In genomic region chr9:58823918-58824215, GRCm38 (mm10) we compare ENCODE assay signal across 10 mouse cellular contexts. TPM values are rescaled to one million over a fixed set of nuclear protein-coding genes. Genes with fewer than 3 reads are reported as not detected.
DNase-seq lines count a peak whose midpoint lies in the region; ATAC-seq lines count a peak whose summit lies in the region.
"Had no signal": no experiment of that assay in that cellular context is flagged by ENCODE, and none has a peak within 500 bp of the region (broad histone marks: within the 10 kb centered on the region; RNA-seq: fewer than 3 reads in every experiment).

No protein-coding gene starts in this region.

- peak overlapping the region; percentile 80 for H3K4me3 ChIP-seq in heart, embryonic 10.5 days
- H3K4me3 ChIP-seq in brown adipose tissue, adult 24 weeks (ENCODE audit: insufficient read depth, low read depth, low read length): peak overlapping the region; percentile 64
- peak overlapping the region; percentile 74 for H3K4me3 ChIP-seq in hindbrain, embryonic 11.5 days (ENCODE audit: low read depth, low read length)
- H3K4me3 ChIP-seq in midbrain, embryonic 12.5 days: peak overlapping the region; percentile 82

- WGBS in heart, embryonic 10.5 days: under 1% methylated on average over 34 of the region's 35 CpGs
- 0% methylated on average over 25 of the region's 35 CpGs for WGBS in hindbrain, embryonic 11.5 days
- WGBS in midbrain, embryonic 12.5 days: under 1% methylated on average over 34 of the region's 35 CpGs

- peaks cover 67% of the 10 kb centered on the region for H3K27me3 ChIP-seq in heart, embryonic 10.5 days (ENCODE audit: insufficient read depth, poor library complexity, severe bottlenecking)
- peaks cover 22% of the 10 kb centered on the region for H3K27me3 ChIP-seq in hindbrain, embryonic 11.5 days (ENCODE audit: control insufficient read depth, insufficient read depth, low read length)
- peaks cover 63% of the 10 kb centered on the region for H3K27me3 ChIP-seq in midbrain, embryonic 12.5 days

- peak overlapping the region; percentile 91 for H3K27ac ChIP-seq in heart, embryonic 10.5 days
- no peak overlapping the region for H3K27ac ChIP-seq in brown adipose tissue, adult 24 weeks (replicated peaks; ENCODE audit: low read depth, low read length)
- peak overlapping the region; percentile 92 for H3K27ac ChIP-seq in hindbrain, embryonic 11.5 days (ENCODE audit: low read depth, low read length)
- peak overlapping the region; percentile 93 for H3K27ac ChIP-seq in midbrain, embryonic 12.5 days (replicated peaks)

- DNase-seq in heart, embryonic 10.5 days (ENCODE audit: low spot score): no peak
- DNase-seq in heart, postnatal 10 days: no peak
- peak; percentile 58 for DNase-seq in hindbrain, embryonic 11.5 days (ENCODE audit: low spot score)
- DNase-seq in spleen, postnatal 14 days (ENCODE audit: low spot score in 2 of 2): no peak
- no peak for DNase-seq in frontal cortex, postnatal 10 days (ENCODE audit: low spot score in 2 of 2)
- no peak for DNase-seq in gastrocnemius, postnatal 36 days

- intact Hi-C loops in heart, postnatal 10 days (cut with DNase I): no loop called here
- intact Hi-C loops in gastrocnemius, postnatal 36 days (cut with DNase I): no loop called here

- H3K36me3 ChIP-seq in heart, embryonic 10.5 days: 0 out of 2 replicates have a peak, but pooled peaks cover 6% of the 10 kb centered on the region
- no peaks in the 10 kb centered on the region for H3K36me3 ChIP-seq in hindbrain, embryonic 11.5 days (ENCODE audit: control insufficient read depth, insufficient read depth, low read length)
- H3K36me3 ChIP-seq in midbrain, embryonic 12.5 days: no peaks in the 10 kb centered on the region
- H3K36me3 ChIP-seq: G1E had no signal

- H3K9ac ChIP-seq in hindbrain, embryonic 11.5 days (ENCODE audit: low read depth, low read length): peak overlapping the region; percentile 67
- peak overlapping the region; percentile 82 for H3K9ac ChIP-seq in midbrain, embryonic 12.5 days (replicated peaks)

- peak overlapping the region; percentile 95 for H3K4me2 ChIP-seq in hindbrain, embryonic 11.5 days (replicated peaks; ENCODE audit: low read depth, low read length)
- peak overlapping the region; percentile 93 for H3K4me2 ChIP-seq in midbrain, embryonic 12.5 days (replicated peaks)

- no peaks in the 10 kb centered on the region for H3K9me3 ChIP-seq in heart, embryonic 10.5 days
- no peaks in the 10 kb centered on the region for H3K9me3 ChIP-seq in hindbrain, embryonic 11.5 days (ENCODE audit: control insufficient read depth, low read length)
- H3K9me3 ChIP-seq in midbrain, embryonic 12.5 days: no peaks in the 10 kb centered on the region

- H3K4me1 ChIP-seq in heart, embryonic 10.5 days: peaks cover 83% of the 10 kb centered on the region
- H3K4me1 ChIP-seq in brown adipose tissue, adult 24 weeks (ENCODE audit: control insufficient read depth, insufficient read depth, insufficient read length, low read length): no peaks in the 10 kb centered on the region
- H3K4me1 ChIP-seq in hindbrain, embryonic 11.5 days (replicated peaks; ENCODE audit: control insufficient read depth, insufficient read depth, low read length): peaks cover 6% of the 10 kb centered on the region; the same call in 1 of the 2 replicates
- H3K4me1 ChIP-seq in midbrain, embryonic 12.5 days: peaks cover 46% of the 10 kb centered on the region

- ATAC-seq in hindbrain, embryonic 11.5 days (ENCODE audit: low FRiP score): no peak
- ATAC-seq in midbrain, embryonic 12.5 days (ENCODE audit: low FRiP score, low read depth): no peak

RNA-seq across cellular contexts. Expression of gene Hcn4, which starts 0.7 kb away (rescaled TPM):
- polyA plus RNA-seq in heart, embryonic 10.5 days (2016; fragmentation: Nextera tagmentation; extraction: Ambion mirVana): 3.0 and 3.8 TPM in 2 replicates
- 1 to 10 TPM; 4.3 to 5.5 TPM for total RNA-seq in heart, postnatal 10 days (2021)
- 0.16 and 0.25 TPM in 2 replicates for polyA plus RNA-seq in brown adipose tissue, adult 24 weeks (2012; ENCODE audit: insufficient read depth, insufficient read length, missing spikeins)
- polyA plus RNA-seq in hindbrain, embryonic 11.5 days (2014; fragmentation: Nextera tagmentation; extraction: Ambion mirVana): 1.3 and 1.5 TPM in 2 replicates
- 2.1 and 2.3 TPM in 2 replicates for polyA plus RNA-seq in midbrain, embryonic 12.5 days (2016; fragmentation: Nextera tagmentation; extraction: Ambion mirVana)
- total RNA-seq in gastrocnemius, postnatal 36 days (2021): 1 to 10 TPM; 1.4 to 1.8 TPM
- total RNA-seq: common myeloid progenitor, adult 5-6 weeks had no signal
- polyA plus RNA-seq: G1E had no signal
